Mouse (Mus musculus) 3134 (cell line): ENCODE data around the gene Ncoa1.

ENCODE experiments used
- DNase-seq: peaks from one replicate; pipeline ENCODE4 v3.0.0-alpha.2; 2011; ENCODE audit warnings: low spot score; ENCODE audit not compliant: insufficient read length; ENCODE audit errors: extremely low read depth

The Ncoa1 gene

DNA sequence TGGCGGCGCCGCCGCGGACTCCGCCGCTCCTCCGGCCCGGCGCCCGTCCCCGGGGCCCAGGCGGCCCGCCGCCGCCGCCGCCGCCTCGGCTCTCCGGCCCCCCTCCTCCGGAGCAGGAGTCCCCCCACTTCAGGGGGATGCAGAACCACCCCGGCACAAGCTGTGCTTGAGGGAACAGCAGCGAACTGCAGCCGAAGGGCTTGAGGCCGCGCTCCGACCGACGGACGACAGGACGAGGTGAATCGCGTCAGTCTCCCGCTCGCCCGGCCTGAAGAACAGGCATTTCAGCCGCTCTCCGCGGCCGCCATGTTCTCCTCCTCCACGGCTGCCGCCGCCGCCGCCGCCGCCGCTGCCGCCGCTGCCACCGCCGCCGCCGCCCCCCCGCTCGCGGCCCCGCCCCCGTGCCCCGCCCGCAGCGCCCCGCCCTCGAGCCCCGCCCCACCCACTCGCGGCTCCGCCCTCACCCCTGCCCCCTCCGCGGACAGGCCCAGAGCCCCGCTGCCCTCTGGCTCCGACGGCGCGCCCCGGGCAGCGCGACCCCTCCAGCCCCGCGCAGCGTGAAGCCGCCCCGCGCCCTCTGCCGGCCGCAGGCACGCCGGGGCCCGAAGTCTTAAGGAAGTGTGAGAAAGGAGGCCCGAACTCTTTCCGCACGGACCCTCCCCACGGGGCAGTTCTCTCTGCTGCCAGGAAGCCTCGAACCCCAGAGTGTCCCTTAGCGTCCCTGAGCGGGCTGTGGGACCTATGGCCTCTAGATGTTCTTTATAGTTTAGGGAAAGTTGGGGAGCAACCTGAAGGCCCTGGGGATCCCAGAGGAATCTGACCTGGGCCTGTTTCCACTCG lies at the start of gene Ncoa1:
TSS of gene Ncoa1 (minus strand) at position 351 of the 840 bp plus-strand sequence.
- DNase-seq = peak; percentile 76

DNA sequence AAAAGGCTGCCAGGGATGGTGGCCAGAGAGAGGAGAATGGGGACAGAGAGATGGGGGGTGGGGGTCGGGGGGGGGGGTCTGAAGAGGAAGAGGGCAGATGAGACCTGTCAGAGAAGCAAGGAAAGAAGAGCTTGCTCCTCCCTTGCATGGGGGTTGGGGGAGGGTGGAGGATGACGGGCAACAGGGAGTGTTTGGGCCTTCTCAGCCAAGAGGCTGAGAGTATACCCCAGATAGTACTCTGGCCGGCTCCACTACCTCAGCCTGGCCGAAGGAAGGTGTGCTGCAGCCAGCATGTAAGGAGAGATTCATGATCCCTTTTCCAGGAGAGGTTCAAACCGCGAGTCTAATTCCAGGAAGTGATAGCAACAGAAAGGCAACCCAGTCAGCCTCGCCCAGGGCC lies 47.6 kb upstream of the Ncoa1 start:
- no peak for DNase-seq

DNA sequence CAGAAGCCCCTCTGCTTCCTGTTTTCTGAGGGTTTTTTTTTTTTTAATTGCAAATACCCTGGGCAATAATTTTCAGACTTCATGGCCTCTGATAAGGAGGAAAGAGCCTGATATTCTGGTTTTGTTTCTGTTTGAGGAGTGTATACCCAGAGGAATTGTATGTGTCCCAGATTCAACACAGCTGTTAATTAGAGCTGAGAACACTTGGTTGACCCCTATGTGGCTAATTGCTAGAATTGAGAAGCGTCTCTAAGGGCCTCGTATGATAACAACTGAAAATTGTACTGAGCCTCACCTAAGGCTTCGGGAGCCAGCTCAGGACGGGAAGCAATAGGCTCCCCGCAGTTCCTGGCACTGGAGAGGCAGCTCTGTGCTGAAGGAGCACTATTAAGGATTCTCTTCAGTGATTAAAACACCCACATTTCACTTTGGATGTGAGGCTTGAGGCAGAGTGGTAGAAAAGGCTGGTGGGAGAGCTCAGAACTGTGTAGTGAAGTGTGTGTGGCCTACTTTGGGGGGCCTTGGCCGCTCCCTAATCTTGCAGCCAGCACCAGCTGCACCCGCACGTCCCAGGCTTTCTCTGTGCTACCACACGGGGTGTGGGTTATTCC lies 46.8 kb upstream of the Ncoa1 start:
- DNase-seq = no peak

DNA sequence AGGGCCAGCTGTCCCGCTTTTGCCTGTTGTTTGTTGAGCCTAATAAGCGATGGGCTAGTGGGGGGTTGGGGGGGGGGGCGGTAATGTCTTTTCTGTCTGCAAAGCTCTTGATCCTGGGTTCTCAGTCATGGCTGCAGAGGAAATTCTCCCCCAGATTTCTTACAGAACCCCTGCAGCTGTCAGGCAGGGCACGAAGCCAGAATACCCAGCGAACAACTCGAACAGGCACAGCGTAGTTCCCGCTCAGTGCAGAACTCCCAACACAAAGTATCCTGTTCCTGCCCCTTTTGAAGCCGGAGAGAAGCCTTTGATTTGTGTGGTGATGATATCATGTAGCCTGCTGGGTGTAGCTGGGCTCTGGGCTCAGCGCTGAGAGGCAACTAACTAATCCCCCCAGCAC lies 46.2 kb upstream of the Ncoa1 start:
- DNase-seq = no peak

DNA sequence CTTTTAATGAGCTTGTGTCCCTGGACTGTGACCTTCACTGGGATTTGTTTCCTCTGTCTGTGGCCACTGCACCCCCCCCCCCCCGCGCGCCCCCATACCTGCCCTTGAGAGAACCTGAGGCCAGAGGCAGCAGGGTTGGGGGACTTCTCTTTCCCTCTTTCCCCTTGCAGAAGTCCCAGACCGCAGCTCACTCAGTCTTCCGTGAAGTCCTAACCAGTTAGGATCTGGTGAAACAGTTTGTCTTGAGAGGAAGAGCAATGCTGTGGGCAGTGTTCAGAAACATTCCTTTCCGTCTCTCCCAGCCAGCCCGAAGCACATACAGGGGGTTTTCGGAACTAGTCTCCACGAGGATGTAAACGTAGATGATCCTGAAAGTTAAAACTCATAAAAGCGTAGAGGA lies 42.0 kb upstream of the Ncoa1 start:
- no peak for DNase-seq

DNA sequence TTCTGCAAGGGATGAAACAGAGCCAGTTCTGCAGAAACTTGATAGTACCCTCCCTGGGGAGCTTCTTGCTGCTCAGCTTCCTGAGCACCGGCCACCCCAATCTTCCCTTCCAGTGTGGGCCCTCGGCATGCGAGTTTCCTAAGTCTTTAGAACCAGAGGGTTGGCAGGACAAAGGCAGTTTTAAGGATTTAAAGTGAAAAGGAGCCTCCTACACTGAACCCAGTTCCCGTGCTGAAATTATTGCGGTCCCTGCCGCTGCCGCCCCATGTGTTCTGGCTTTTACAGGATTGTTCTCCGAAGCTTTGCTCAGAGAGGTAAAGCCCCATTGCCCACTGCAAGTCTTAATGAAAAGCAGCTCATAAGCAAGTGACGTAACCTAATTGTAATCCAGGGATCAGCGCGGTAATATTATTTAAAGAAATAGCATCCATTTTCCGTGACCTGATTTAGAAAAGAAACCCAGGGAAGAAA lies 32.6 kb upstream of the Ncoa1 start:
- DNase-seq = no peak

DNA sequence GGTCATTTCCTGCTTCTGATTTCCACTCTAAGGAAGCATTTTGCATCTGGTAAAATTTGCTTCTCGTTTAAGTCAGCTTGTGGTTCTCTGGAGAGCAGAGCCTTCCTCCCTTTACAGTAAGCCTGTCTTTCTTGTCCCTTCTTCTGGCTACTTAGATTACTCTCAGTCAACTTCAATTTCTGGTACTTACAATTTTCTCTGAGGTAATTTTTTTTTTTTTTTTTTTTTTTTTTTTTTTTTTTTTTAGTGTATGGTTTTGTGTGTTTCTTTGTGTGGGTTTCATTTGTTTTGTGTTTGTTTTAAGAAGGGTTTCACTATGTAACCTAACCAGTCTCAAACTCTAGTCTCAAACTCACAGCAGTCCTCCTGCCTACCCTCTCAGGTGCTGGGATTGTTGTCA lies 31.2 kb upstream of the Ncoa1 start:
- DNase-seq = no peak

DNA sequence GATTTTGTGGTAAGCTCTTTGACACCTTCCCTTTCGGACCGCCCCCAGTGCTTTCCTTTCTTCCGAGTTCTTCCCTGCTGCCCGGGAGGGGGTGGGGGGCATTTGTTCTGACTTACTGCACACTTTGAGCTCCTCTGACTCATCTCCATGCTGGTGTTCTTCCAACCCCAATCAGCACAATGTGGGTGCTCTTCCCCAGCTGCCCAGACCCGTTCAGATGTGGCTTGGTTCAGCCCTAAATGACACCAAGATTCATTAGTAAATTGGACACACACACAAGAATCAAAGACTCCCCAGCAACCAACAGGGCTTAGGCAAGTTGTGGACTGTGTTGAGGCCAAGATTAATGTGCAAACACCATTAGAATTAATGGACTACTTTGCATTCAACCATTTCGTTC lies 30.5 kb upstream of the Ncoa1 start:
- peak; percentile 17 for DNase-seq

DNA sequence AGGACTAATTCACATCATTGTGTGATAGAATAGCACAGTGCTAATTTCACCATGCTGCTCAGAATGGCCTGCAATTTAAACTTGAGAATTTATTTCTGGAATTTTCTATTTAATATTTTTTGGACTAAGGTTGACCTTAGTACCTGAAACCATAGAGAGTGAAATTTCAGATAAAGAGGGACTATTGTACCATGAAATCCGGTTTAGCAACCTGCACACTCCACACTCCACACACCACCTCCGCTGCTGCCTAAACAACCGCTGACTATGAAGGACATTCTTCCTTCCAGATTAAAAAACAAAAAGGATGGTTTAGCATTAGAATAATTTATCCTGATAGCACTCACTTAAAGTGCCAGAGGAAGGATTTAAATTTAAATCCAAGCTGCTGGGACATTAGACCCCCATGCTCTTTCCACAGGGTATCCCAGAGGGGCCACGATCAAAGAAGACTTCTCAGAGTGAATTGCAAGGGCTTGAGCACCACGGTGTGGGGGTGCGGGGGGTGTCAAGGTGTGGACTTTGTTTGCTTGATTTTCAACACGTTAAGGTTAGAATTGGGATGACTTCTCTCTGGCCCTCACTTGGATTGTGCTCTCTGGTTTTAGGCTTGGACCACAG lies 29.9 kb upstream of the Ncoa1 start:
- no peak for DNase-seq

DNA sequence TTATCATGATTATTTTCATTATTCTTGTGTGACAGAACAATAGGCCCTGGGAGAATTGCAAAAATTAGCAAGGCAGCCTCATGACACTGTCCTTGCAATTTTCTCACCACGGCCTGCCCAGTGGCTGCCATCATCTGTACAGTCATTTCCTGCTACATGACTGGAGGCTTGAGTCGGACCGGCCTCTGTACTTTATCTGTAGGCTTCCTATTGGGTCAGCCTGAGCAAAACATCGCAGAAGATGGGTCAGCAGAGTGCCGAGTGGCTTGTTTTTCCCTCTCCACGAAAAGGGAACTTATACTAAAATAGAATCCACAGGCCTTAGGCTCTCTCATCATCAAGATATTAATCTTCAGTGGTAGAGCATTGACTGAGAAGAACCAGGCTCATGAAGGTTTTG lies 28.3 kb upstream of the Ncoa1 start:
- DNase-seq = no peak

DNA sequence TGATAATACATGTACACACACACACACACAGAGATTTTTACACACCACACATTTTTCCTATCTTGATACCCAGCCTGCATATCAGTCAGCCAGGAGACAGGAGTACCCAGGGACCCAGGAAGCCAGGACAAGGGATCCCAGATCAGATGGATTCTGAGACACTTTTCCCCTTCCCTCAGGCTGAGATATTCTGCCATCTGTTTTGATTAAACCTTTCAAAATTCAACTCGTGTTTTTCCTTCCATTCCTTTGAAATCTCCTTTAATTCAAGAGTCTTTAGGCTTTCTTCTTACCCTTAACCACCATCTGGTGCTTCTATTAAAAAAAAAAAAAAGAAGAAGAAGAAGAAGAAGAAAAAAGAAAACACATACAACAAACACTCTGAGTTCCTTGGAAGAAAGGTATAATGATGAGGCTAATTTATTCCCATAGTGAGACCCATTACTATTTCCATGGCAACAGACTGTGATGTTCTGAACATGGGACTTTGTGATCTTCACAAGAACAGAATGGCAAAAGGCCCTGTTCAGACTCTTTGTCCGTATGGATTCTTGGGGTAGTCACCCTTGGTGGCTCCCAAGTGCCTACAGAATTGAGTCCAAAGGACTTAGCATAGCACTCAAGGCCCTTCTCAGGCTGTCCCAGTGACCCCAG lies 26.8 kb upstream of the Ncoa1 start:
- no peak for DNase-seq

DNA sequence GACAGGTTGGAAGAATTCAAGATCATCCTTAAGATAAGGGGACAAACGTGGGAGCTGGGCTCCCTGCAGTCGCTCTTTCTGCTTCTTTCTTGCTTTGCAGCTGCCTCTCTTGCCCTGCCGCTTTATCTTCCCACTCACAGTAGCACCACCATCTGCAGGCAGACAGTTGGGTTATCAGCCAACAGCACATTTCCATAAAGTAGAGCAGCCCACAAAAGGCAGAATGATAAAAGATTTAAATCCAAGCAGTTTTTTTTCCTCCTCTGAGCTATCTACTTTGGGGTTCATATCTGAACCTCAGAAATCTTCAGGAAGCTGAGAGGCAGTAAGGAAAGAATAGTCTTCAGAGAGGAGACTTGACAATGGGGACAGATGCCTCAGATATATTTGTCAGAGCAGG lies 24.9 kb upstream of the Ncoa1 start:
- DNase-seq = no peak

DNA sequence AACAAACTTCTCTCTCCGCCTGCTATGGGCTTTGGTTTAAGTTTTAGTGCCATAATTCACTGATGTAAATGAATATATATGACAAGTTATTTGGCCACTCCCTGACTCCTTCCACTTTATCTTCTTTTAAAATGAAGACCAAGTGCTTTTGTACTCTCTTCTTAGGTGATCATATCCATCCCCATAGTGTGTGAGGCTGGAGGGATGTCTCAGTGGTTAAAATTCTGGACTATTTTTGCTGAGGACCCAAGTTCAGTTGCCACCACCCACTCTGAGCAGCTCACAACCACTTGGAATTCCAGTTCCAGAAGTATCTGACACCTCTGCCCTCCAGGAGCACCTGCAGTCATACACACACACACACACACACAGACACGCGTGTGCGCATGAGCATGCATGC lies 23.5 kb upstream of the Ncoa1 start:
- no peak for DNase-seq

DNA sequence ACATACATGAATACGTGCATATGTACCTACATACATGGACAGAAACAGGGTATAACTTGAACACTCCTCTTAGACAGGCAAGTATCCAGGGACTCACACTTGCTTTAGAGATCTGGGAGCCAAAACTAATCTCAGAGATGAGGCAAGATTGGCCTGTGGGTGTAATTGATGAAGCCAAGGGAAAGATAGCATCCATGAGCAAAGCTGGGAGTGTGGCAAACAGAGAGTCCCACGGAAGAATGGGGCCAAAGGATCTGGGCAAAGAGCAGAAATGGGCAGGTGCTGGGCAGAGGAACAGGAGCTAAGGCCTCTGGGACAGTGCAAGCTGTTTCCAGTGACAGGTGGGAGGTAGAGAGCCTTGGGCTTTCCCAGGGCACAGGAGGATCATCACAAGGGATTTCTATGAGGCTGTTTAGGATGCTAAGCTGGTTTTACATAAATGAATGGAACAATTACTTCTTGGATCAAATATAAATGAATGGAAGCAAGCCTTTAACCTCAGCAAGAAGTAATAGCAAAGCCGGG lies 22.7 kb upstream of the Ncoa1 start:
- no peak for DNase-seq

DNA sequence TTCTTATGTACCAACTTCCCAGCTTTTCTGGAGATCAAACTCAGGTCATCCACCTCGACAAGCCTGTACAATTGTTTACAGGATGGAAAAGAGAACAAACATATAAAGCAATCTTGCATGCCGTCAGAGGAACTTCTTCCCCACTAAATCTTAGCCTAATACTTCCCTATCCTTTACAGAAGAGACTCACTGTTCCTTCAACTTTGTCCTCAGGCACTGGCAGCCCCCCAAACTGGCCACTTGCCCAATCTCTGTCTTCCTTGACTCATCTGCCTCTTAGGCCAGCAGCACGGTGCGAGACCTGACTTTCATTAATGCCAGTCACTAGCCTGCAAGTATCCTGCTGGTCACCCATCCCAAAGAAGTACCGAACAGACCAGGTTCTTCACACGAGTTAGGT lies 11.4 kb upstream of the Ncoa1 start:
- DNase-seq = peak; percentile 26

DNA sequence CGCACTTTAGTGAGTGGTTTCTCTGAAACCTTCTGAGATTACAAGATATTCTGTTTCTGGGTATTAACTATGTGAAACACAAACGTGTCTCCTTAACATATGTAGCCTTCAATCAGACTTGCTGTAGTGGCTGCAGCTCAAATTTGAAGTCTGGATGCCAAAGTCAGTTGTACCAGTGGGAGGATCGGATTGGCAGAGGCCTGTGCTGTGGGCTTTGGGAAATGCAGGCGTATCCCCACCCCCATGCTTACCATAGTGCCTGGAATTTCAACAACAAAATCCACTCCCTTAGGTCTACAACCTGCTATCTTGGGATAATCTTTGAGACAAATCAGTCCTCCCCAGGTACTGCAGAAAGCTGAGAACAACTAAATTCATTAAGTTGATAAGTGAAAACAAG lies 6.4 kb upstream of the Ncoa1 start:
- no peak for DNase-seq

DNA sequence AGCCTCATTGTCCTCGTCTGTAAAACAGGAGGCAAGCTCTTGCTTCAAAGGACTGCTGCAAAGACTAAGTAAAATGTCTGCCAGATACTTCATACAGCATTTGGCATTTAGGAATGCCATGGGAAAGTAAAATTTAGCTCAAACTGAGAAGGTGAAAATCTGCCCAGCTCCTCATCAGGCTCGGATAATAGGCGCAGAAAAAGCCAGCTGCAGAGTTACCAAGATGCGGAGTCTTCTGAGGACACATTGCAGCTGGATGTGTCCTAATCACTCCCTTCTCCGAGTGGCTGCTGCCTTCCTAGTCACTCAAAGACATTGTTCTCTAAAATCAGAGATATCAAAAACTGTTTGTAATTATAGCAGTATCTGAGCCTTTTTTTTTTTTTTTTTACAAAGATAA lies 4.7 kb upstream of the Ncoa1 start:
- DNase-seq = no peak

DNA sequence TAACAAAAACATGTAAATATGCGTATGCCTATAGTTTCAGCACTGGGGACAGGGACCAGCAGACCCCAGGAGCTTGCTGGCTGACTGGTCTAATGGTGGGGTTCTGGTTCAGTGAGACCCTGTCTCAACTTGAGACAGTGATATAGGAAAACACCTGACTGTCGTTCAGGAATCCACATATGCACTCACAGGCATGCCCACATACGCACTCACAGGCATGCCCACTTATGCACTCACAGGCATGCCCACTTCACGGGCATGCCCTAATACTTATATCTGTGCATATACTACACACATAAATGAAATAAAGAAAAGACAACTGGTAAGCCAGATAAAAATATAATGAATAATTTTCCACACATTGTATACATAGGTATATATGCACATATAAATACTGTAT lies 3.3 kb upstream of the Ncoa1 start:
- DNase-seq = no peak

DNA sequence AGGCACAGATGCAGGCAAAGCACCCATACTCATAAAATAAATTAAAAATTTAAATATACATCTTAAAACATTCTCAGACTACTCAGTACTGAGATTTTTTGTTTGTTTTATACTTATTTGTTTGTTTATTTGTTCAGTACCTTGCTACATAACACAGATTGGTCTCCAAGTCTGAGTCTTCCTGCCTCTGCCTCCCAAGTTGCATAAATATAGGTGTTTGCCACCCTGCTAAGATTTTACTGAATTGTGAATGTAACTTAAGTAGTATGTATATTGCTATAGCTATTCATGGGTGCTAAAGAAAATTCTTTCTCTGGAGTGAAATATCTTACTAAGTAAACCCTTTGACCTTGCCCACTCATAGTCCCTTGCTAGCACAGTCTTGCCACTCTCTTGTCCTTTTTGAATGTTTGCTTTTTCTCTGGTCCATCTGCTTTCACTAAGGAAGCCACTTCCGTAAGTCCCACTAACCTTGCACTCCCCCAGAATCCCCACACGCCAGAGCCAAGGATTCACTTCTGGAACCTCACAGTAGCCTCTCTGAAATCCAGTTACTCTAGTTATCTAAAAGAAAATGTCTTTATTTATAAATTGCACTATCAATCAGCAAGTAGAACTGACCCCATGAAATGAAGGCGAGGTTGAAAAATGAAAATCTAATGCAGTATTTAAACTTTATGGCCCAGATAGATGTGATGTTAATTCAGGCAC lies 2.3 kb upstream of the Ncoa1 start:
- DNase-seq = no peak

DNA sequence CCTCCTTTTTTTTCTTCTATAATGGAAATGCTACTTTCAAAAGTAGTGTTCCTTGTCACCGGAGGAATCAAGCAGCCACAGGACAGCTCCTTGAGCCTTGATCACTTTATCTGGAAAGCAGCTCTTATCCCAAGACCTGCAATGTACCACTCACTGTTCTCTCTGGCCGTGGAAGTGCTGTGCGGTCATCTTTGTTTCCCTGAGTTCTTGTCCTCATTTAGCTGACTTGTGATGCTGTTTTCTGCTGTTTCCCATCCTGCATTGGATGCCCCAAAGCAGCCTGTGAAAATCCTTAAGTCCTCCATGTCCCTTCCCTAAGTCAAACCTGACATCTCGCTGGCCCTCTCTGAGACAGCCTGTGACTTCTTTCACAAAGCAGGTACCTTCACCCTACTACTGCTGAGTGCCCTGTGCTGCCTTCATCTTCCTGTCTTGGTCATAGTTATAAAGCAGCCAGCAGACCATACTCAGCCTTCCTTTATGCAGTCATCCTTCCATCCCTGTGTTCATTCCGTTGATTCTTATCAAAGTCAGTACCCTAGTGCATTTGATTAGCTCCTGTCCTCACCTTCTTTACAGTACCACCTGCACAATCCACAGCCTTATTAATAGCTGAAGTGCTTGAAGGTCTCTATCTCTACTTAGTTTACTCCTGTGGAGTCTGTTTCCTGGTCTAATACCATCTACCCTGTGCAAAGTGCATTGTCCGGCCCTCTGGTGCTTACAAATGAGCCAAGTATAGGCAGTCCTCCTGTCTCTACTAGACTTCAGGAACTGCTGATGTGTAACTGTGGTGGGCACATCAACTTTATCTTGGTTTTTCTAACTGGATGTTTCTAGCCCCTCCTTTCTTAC lies 1.2 kb upstream of the Ncoa1 start:
- DNase-seq = no peak
